Mouse (Mus musculus) brain, embryonic 14.5 days (tissue): ENCODE measurements around the gene Mylk4. TPM values are rescaled to one million over a fixed set of nuclear protein-coding genes. Genes with fewer than 3 reads are reported as not detected.
A peak's percentile ranks its signal among the peaks of the same experiment; 100 is the strongest.

Experiments
- DNase-seq: peaks from one replicate; pipeline ENCODE4 v3.0.0-alpha.2; 2011; ENCODE audit warnings: low read depth
- CTCF ChIP-seq: fragments of 200-500 bp; IDR thresholded peaks from 2 replicates; pipeline ENCODE4 v1.5.1; 2012; ENCODE audit warnings: inconsistent platforms, mild to moderate bottlenecking, moderate library complexity, borderline replicate concordance; ENCODE audit not compliant: insufficient read depth, insufficient read length; ENCODE audit errors: extremely low read depth
- POLR2A ChIP-seq: fragments of 200-500 bp; IDR thresholded peaks from 2 replicates; pipeline ENCODE4 v1.6.1; 2012; ENCODE audit warnings: mild to moderate bottlenecking, inconsistent platforms, borderline replicate concordance; ENCODE audit not compliant: poor library complexity, insufficient read depth, insufficient read length, severe bottlenecking; ENCODE audit errors: extremely low read depth
- polyA plus RNA-seq: library from polyadenylated mRNA; depleted of rRNA; stranded (reverse); fragments of >200 nt; gene quantifications from 2 replicates; pipeline ENCODE4 v1.2.3, GENCODE M21; 2012

Mylk4 gene
- polyA plus RNA-seq, 1 experiment, result 0.29 TPM

- no peak for DNase-seq
- no peak for TF ChIP-seq POLR2A
Observed at GRCm38 (mm10) chr13:32775889-32776288, 7.9 kb downstream of the Mylk4 start.

GRCm38 (mm10) chr13:32769960-32770359, 13.8 kb downstream of the Mylk4 start:
- TF ChIP-seq CTCF (no peak), POLR2A (no peak)
- no peak for DNase-seq

GRCm38 (mm10) chr13:32768104-32768503, 15.7 kb downstream of the Mylk4 start:
- TF ChIP-seq POLR2A (no peak), CTCF (peak; percentile 47; the same call in 1 of the 2 replicates)
- DNase-seq, result peak; percentile 53

DNA sequence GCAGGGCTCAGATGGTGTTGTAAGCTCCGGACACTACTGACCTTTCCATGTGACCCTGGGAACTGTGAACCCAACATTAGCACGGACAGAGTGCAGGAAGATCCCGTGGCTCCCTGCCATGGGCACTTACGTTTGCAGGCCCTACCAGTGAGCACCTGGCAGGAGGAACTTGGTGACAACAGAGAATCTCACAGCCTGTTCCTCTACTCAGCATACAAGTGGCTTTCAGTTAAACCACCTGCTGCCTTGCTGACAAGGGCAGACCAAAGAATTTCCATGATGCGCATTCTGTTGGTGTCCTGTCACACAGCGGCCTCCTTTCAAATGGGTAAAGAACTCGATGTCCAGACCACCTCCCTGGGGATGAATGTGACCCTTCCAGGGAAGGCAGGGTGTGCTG, 19.3 kb downstream of the Mylk4 start:
- TF ChIP-seq CTCF (no peak), POLR2A (no peak)
- DNase-seq, result no peak

GRCm38 (mm10) chr13:32763141-32763540, 20.6 kb downstream of the Mylk4 start:
- TF ChIP-seq CTCF (no peak), POLR2A (no peak)
- DNase-seq, result no peak

- TF ChIP-seq CTCF (no peak), POLR2A (no peak)
- DNase-seq, result no peak
Observed at GRCm38 (mm10) chr13:32760795-32761194, 23.0 kb downstream of the Mylk4 start.

DNA sequence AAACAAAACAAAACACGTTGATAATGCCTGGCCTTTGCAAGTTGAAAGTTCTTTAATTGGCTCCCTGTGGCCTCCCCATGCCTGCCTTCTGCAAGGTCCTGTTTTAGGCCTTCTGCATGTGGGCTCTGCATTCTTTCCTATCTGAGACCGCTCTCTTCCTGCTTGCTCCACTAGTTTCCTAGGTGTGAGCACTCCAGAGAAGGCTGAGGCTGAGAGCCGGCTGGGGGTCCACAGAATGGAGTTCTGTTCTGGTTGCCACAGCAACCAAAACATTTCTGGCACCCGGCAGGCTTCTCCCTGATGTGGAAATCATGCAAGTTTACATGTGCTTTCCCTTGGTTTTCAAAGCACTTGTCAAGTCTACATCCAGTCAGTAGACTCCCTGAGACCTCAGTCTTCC, 24.7 kb downstream of the Mylk4 start:
- TF ChIP-seq POLR2A (no peak), CTCF (no peak)
- DNase-seq, result peak; percentile 59

- TF ChIP-seq CTCF (no peak), POLR2A (no peak)
- DNase-seq, result peak; percentile 35
Observed at GRCm38 (mm10) chr13:32752066-32752657, 31.6 kb downstream of the Mylk4 start.

DNA sequence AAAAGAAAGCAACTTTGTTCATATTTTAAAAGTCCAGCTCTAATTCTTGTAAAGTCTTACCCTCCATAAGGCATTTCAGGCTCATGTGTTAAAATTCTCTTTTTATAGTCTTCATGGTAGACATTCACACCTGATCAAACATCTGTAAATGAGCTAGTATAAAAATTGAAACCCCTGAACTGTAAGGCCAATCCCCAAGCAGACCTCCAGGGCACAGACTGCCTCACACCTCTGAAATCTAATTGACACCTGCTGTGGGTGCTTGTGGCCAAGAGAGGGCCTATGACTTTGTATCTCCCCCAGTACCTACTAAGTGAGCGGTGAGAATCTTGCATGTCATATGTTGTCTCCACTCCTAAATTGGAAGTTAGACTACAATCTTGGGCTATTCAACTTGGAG, 33.2 kb downstream of the Mylk4 start:
- DNase-seq, result no peak
- TF ChIP-seq POLR2A (no peak), CTCF (no peak)

DNA sequence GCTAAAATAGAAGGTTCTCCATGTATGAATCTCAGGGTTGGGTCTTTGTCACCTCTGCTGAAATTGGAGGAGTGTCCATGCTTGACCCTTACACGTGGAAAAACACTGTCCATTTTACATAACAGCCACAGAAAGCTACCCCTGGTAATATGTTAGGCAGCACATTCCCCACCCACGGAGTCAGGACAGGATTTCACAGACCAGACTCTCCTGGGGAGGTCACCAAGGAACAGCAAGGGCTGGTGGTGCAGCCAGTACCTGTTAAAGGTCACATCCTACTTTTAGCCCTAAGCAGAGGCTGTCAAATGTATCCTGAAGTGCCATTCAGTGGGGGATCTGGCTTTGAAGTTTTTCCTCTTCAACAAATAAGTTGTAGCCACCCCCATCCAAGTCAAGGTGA, 35.3 kb downstream of the Mylk4 start:
- TF ChIP-seq POLR2A, result no peak
- no peak for TF ChIP-seq CTCF
- DNase-seq, result no peak

DNA sequence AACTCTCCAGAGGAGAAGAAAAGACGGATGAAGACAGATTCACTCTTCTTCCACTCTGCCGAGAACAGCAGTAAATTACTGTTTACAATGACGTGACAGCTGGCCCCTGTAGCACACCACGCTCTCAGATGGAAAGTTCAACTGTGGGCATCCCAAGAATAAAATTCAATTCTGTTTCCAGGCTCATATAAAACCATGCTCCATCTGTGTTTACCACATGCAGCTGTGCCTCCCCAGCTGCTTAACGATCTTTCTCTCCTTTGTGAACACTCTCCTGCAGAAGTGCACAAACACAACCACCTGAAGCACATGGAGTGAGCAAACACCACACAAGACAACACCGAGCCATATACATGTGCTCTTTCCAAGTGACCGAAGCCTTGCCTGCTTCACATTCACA, 42.6 kb downstream of the Mylk4 start:
- no peak for DNase-seq
- TF ChIP-seq CTCF (no peak), POLR2A (no peak)

DNA sequence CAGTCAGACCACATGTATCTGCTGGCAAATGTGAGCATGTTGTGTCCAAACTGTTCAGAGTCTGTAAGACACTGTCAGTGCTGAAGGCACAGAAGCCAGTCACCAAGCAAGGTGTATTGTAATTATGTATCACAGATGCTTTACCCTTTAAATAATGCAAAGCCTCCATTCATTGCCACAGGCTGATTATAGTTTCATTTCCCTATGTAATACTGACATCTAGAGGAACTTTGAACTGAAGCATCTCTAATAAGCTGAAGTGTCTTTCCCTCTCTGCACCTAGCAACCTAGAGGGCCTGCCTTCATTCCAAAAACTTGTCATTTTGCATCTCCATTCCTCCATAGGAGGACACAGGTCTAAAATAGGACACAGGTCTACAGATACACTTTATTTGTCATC, 52.5 kb downstream of the Mylk4 start:
- no peak for TF ChIP-seq POLR2A
- TF ChIP-seq CTCF, result no peak
- peak; percentile 60 for DNase-seq
